Mouse (Mus musculus) midbrain, embryonic 10.5 days (tissue): ENCODE results near the gene Srarp. TPM values are rescaled to one million over a fixed set of nuclear protein-coding genes. Genes with fewer than 3 reads are reported as not detected.

Experiments
- DNase-seq: peaks from one replicate; pipeline ENCODE4 v3.0.0-alpha.2; 2017; ENCODE audit warnings: low spot score
- H3K27ac ChIP-seq: fragments of 300-500 bp; sonication (generic); replicated peaks from 2 replicates; pipeline ENCODE4 v1.5.1; 2016; ENCODE audit warnings: mild to moderate bottlenecking
- H3K27me3 ChIP-seq: fragments of 300-500 bp; sonication (generic); 2 replicates; pipeline ENCODE4 v1.6.1; 2016; ENCODE audit warnings: low read depth, mild to moderate bottlenecking; ENCODE audit not compliant: poor library complexity, severe bottlenecking
- H3K36me3 ChIP-seq: fragments of 300-500 bp; sonication (generic); 2 replicates; pipeline ENCODE4 v1.6.1; 2016; ENCODE audit warnings: mild to moderate bottlenecking, moderate library complexity
- H3K4me1 ChIP-seq: fragments of 300-500 bp; sonication (generic); 2 replicates; pipeline ENCODE4 v1.6.1; 2016
- H3K4me3 ChIP-seq: fragments of 300-500 bp; sonication (generic); 2 replicates; pipeline ENCODE4 v1.5.1; 2016; ENCODE audit warnings: mild to moderate bottlenecking, moderate library complexity
- H3K9me3 ChIP-seq: fragments of 300-500 bp; sonication (generic); replicated peaks from 2 replicates; pipeline ENCODE4 v1.6.1; 2016; ENCODE audit warnings: mild to moderate bottlenecking
- WGBS: fragments of 180-500 bp; shearing (Covaris S2); methylation state at CpG from one replicate; pipeline ENCODE4 v1.1.7; 2016; 5-methylcytosine and 5-hydroxymethylcytosine counted together
- polyA plus RNA-seq: library from polyadenylated mRNA; unstranded; fragments of >200 nt; fragmentation: Nextera tagmentation; extraction: Ambion mirVana; gene quantifications from 2 replicates; pipeline ENCODE4 v1.2.1, GENCODE M21; 2016

Srarp gene
- polyA plus RNA-seq, 1 experiment from 2014 or later: not detected

DNA sequence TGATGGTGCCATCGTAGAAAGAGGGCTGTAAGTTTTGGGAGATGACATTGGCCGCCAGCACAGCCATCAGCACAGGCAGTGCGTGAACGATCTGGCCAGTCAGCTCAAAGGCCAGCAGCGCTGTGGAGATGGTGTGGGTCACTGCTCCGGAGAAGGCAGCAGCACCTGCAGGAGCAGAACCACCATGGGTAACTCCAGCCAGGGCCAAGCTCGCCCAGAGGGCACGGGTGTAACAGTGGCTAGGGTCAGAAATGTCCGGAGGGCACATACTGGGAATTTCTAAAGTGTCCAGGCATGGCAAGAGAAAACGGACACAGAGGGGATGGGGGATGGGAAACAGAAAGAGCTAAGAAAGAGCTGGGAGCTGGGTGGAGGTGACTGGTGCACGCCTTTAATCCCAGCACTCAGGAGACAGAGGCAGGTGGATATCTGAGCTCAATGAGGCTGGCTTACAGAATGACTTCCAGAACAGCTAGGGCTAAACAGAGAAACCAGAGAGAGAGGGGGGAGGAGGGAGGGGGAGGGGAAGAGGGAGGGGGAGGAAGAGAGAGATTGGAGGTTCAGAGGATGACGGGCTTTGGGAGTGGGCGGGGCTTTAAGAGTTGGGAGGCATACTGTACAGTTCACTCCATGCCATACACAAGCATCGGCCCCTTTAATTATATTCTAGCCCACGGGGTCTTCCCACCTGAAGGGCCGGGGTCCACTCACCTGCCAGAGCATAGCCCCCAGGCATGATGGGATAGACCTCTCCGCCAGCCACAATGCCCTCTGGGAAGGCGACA is 46.3 kb downstream of the Srarp start:
- Histone ChIP-seq H3K4me3 (no peak overlapping the region), H3K4me1 (peaks cover 8% of the 10 kb centered on the region), H3K27ac (no peak overlapping the region), H3K36me3 (no peaks in the 10 kb centered on the region), H3K27me3 (peaks cover 12% of the 10 kb centered on the region), H3K9me3 (no peaks in the 10 kb centered on the region)
- WGBS: 72% methylated on average over 18 of the region's 18 CpGs
- no peak for DNase-seq

DNA sequence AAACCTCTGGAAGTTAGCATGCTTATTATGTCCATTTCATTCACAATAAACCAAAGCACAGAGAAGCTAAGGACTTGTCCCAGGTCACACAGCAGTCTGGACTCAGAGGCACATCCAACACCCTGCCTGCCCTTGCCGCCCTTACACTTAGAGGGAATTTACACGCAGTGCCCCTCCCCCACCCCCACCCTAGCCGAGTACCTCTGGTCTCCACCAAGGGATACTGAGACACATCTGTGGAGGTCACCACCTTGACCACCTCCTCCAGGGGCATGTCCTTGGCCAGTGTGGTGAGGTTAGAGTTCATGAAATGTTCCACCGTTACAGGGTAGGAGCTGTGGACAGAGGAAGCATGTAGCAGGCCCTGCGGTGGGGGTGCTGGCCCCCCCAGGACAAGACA is 48.0 kb downstream of the Srarp start:
- H3K36me3 ChIP-seq: no peaks in the 10 kb centered on the region
- peaks cover 23% of the 10 kb centered on the region for H3K4me1 ChIP-seq
- H3K9me3 ChIP-seq: no peaks in the 10 kb centered on the region
- no peak overlapping the region for H3K4me3 ChIP-seq
- 70% methylated on average over 5 of the region's 5 CpGs for WGBS
- no peak overlapping the region for H3K27ac ChIP-seq
- DNase-seq: no peak
- H3K27me3 ChIP-seq: peaks cover 24% of the 10 kb centered on the region

DNA sequence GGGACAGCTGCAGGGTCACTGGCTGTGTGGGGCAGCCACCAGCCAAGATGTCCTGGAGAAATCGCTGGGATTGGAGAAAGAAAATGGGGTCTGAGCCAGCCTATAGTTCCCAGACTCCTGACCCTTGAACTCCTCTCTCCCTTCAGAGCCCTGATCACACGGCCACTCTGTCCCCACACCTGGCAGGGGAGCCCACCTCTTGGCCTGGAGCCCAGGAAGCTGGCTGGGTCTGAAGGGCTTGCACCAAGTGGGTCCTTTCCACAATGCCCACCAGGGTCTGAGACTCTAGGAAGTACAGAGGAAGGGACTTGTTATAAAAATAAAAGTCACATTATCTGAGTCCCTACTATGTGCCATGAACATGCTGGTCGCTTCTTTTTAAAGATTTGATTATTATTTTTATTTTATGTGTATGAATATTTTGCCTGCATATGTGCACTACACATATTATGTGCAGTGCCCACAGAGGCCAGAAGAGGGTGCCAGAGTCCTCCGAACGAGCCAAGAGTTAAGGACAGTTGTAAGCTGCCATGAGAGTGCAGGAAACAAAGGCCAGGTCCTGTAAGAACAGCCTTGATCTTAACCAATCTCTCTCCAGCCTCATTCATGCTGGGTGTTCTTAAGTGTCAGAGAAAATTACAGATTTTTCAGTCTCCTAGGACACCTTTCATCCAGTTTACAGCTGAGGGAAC is 48.7 kb downstream of the Srarp start:
- no peaks in the 10 kb centered on the region for H3K9me3 ChIP-seq
- H3K27me3 ChIP-seq: peaks cover 31% of the 10 kb centered on the region
- no peak overlapping the region for H3K4me3 ChIP-seq
- H3K27ac ChIP-seq: peak overlapping the region; percentile 61; the same call in 1 of the 2 replicates
- H3K36me3 ChIP-seq: no peaks in the 10 kb centered on the region
- peak; percentile 78 for DNase-seq
- H3K4me1 ChIP-seq: peaks cover 30% of the 10 kb centered on the region
- 19% methylated on average over 5 of the region's 5 CpGs for WGBS

DNA sequence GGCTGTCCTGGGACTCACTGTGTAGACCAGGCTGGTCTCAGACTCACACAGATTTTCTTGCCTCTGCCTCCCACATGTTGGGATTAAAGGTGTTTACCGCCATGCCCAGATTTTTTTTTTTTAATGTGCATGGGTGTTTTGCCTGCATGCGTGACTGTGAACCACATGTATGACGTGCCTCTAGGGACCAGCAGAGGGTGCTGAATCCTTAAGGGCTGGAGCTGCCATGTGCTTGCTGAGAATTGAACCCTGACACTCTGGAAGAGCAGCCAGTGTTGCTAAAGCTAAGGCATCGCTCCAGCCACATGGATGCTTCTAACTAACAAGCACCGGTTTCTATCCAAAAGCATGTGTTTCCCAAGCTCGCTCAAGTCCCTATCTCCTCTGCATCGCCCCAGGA is 49.8 kb downstream of the Srarp start:
- H3K27me3 ChIP-seq: peaks cover 42% of the 10 kb centered on the region
- no peak for DNase-seq
- H3K9me3 ChIP-seq: no peaks in the 10 kb centered on the region
- no peak overlapping the region for H3K4me3 ChIP-seq
- peaks cover 33% of the 10 kb centered on the region for H3K4me1 ChIP-seq
- 72% methylated on average over 7 of the region's 7 CpGs for WGBS
- no peaks in the 10 kb centered on the region for H3K36me3 ChIP-seq
- H3K27ac ChIP-seq: no peak overlapping the region

DNA sequence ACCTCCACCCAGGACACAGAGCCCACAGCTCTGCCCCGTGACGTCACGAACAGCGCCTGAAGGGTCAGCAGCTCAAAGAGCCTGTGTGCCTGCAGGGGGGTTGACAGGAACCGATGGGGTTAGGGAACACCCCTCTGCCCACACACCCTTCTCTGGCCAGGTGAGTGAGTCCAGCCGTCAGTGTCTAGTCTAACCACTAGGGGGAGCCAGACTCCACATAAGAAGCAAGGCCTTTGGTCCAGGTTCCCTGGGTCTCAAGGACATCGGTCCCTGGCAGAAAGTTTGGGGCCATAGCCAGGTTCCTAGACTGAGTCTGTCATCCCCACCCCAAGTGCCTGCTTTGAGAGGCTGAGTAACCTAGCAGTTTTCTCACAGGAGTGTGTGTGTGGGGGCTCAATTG is 50.6 kb downstream of the Srarp start:
- under 1% methylated on average over 7 of the region's 7 CpGs for WGBS
- Histone ChIP-seq H3K4me3 (no peak overlapping the region), H3K4me1 (peaks cover 33% of the 10 kb centered on the region), H3K36me3 (no peaks in the 10 kb centered on the region), H3K27ac (no peak overlapping the region), H3K9me3 (no peaks in the 10 kb centered on the region), H3K27me3 (peaks cover 50% of the 10 kb centered on the region)
- peak; percentile 71 for DNase-seq

Other genes with a start within 250 kb of the Srarp start
- 7.4 and 7.5 TPM in 2 replicates for gene Rsg1, start 222.1 kb downstream of the Srarp start, polyA plus RNA-seq
- gene Arhgef19, start 196.6 kb downstream of the Srarp start, polyA plus RNA-seq: 0.64 and 1.4 TPM in 2 replicates
- 3.6 and 3.7 TPM in 2 replicates for gene Epha2, start 134.9 kb downstream of the Srarp start, polyA plus RNA-seq
- 0.70 and 1.2 TPM in 2 replicates for gene Fam131c, start 67.9 kb downstream of the Srarp start, polyA plus RNA-seq
- not detected in 2 replicates for gene Clcnka, start 37.4 kb downstream of the Srarp start, polyA plus RNA-seq
- not detected in 2 replicates for gene Clcnkb, start 20.1 kb downstream of the Srarp start, polyA plus RNA-seq
- not detected in 2 replicates for gene Hspb7, start 15.3 kb downstream of the Srarp start, polyA plus RNA-seq
- 55.1 and 61.5 TPM in 2 replicates for gene Zbtb17, start 8.5 kb upstream of the Srarp start, polyA plus RNA-seq
- 12.3 and 14.8 TPM in 2 replicates for gene Spen, start 102.5 kb upstream of the Srarp start, polyA plus RNA-seq
- 24.5 and 27.5 TPM in 2 replicates for gene Fblim1, start 170.0 kb upstream of the Srarp start, polyA plus RNA-seq
- 0.98 and 1.3 TPM in 2 replicates for gene Tmem82, start 182.5 kb upstream of the Srarp start, polyA plus RNA-seq
- gene Slc25a34, start 187.7 kb upstream of the Srarp start, polyA plus RNA-seq: 0.05 TPM in 1 of 2 replicates, not detected in the other
- 2.9 and 4.2 TPM in 2 replicates for gene Plekhm2, start 228.8 kb upstream of the Srarp start, polyA plus RNA-seq
- 2.2 and 2.4 TPM in 2 replicates for gene Rsc1a1, start 249.5 kb upstream of the Srarp start, polyA plus RNA-seq